Mouse (Mus musculus): ENCODE results near the gene Timmdc1. TPM values are rescaled to one million over a fixed set of nuclear protein-coding genes. Genes with fewer than 3 reads are reported as not detected.
A peak's percentile ranks its signal among the peaks of the same experiment; 100 is the strongest.

Timmdc1 gene
- total RNA-seq, 1 experiment from 2014 or later, result 11.9 TPM

DNA sequence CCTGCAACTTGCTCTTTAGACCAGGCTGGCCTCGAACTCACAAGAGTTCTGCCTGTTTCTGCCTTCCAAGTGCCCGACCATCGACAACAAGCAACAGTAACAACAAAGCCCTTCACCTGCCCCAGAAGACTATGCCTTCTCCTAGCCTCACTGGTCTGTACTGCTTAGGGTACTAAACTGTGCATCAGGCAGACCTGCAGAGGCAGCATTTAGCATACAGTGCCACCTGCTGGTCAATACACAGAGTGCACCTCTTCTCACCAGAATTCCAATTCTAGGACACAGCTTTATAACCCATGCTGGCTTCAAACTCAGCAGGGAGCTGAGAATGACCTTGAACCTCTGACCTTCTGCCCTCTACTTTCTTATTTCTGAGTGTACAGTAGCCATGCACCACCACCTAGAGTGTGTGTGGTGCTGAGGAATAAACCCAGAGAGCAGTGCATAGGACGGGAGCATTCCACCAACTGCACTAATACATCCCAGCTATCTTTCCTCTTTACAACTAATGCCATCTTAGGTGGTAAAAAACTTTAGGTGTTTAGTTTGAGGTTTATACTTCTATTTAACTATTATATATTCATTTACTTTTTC lies 16.3 kb downstream of the Timmdc1 start:
- ATAC-seq (replicated peaks; ENCODE audit: insufficient number of reproducible peaks, low FRiP score, low TSS enrichment, poor library complexity, severe bottlenecking), result peak; percentile 90

DNA sequence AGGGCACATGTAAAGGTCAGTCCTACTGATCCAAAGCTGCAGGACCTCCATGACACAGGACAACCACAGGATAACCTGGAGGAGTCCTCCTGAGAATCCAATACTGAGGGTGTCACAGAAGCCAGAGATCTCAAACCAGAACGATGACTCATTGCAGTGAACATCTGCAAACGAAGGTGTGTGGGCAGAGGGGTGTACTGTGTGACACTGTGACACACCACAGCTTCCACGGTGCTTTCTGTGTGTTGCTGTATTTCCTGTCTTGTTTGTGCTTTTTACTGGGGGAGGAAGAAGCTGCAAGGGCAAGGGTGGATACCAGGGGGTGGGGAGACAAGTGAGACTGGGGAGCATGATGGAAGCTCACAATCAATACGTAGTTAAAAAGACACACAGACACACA lies 18.9 kb downstream of the Timmdc1 start:
- no peak for ATAC-seq (replicated peaks; ENCODE audit: insufficient number of reproducible peaks, low FRiP score, low TSS enrichment, poor library complexity, severe bottlenecking)

DNA sequence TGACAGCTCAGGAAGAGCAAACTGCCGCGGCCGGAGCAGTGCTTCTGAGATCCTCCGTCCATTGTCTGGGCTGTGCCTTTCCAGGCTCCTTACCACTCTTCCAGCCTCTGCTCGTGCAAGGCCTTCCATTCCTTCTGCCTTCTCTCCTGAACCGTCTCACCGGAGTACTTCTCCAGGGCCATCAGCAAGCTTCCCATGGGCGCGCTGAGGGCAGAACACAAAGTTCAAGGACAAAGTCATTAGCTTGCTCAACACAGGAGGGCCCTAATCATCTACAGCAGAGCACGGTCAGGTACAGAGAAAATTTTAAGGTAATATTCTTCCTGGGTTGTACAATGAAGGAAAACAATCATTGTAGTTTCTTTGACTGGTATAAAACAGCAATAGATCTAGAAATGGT lies 20.0 kb downstream of the Timmdc1 start:
- no peak for ATAC-seq (replicated peaks; ENCODE audit: insufficient number of reproducible peaks, low FRiP score, low TSS enrichment, poor library complexity, severe bottlenecking)

DNA sequence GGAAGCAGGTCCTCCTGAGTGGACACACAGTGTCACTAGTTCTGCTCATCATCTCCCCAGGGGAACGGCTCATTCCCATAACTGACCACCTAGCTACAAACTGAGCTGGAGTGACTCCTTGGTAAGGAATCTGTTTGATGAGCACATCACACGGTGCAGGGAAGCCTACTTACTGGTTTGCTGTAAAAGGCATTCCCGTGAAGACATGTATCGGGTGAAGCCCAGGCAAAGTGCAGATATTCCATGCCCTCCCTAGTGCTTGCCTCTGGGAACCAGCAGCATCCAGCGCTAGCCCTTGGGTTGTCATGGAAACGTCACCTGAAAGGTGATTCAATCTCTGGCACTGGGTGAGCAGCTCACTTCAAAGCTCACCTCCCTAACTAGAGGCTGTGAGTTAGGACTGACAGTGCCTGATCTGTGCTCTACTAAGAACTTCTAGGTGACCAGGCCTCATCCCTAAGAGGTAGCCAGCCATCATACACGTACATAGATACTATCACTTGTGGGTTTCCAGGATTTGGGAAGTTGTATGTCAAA lies 25.8 kb downstream of the Timmdc1 start:
- ATAC-seq (replicated peaks; ENCODE audit: insufficient number of reproducible peaks, low FRiP score, low TSS enrichment, poor library complexity, severe bottlenecking), result no peak

GRCm38 (mm10) chr16:38493890-38494289 lies 28.6 kb downstream of the Timmdc1 start:
- ATAC-seq (replicated peaks; ENCODE audit: insufficient number of reproducible peaks, low FRiP score, low TSS enrichment, poor library complexity, severe bottlenecking), result no peak

GRCm38 (mm10) chr16:38492551-38492950 lies 29.9 kb downstream of the Timmdc1 start:
- no peak for ATAC-seq (replicated peaks; ENCODE audit: insufficient number of reproducible peaks, low FRiP score, low TSS enrichment, poor library complexity, severe bottlenecking)

- peak; percentile 42 for ATAC-seq (replicated peaks; ENCODE audit: insufficient number of reproducible peaks, low FRiP score, low TSS enrichment, poor library complexity, severe bottlenecking)
Observed at GRCm38 (mm10) chr16:38483582-38484309, 38.7 kb downstream of the Timmdc1 start.

- peak; percentile 29; the same call in 1 of the 2 replicates for ATAC-seq (replicated peaks; ENCODE audit: insufficient number of reproducible peaks, low FRiP score, low TSS enrichment, poor library complexity, severe bottlenecking)
Observed at GRCm38 (mm10) chr16:38482780-38483562, 39.5 kb downstream of the Timmdc1 start.

GRCm38 (mm10) chr16:38481327-38481726 lies 41.1 kb downstream of the Timmdc1 start:
- ATAC-seq (replicated peaks; ENCODE audit: insufficient number of reproducible peaks, low FRiP score, low TSS enrichment, poor library complexity, severe bottlenecking), result no peak

DNA sequence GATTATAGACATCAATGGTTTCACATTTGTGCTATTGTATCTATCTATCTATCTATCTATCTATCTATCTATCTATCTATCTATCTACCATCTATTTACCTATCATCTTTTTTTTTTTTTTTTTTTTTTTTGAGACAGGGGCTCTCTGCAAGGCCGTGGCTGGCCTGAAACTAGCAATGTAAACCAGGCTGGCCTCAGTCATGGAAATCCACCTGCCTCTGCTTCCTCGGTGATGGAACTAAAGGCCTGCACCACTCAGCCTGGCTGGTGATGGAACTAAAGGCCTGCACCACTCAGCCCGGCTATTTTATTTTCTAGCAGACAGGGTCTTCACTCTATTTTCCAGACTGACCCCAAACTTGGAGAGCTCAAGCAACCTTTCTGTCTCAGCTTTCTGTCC lies 44.2 kb downstream of the Timmdc1 start:
- ATAC-seq (replicated peaks; ENCODE audit: insufficient number of reproducible peaks, low FRiP score, low TSS enrichment, poor library complexity, severe bottlenecking), result no peak

DNA sequence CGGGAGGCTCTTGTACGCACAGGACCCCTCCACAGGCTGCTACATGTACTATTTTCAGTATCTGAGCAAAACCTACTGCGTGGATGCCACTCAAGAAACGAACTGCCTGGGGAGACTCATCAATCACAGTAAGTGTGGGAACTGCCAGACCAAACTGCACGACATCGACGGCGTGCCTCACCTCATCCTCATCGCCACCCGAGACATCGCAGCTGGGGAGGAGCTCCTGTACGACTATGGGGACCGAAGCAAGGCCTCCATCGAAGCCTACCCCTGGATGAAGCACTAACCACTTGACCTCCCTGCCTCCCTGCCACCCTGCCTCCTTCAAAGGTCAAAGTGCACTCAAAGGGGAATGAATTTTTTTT lies 45.2 kb downstream of the Timmdc1 start:
- ATAC-seq (replicated peaks; ENCODE audit: insufficient number of reproducible peaks, low FRiP score, low TSS enrichment, poor library complexity, severe bottlenecking), result 0 out of 2 replicates have a peak, but pooled peaks have one; percentile 5

DNA sequence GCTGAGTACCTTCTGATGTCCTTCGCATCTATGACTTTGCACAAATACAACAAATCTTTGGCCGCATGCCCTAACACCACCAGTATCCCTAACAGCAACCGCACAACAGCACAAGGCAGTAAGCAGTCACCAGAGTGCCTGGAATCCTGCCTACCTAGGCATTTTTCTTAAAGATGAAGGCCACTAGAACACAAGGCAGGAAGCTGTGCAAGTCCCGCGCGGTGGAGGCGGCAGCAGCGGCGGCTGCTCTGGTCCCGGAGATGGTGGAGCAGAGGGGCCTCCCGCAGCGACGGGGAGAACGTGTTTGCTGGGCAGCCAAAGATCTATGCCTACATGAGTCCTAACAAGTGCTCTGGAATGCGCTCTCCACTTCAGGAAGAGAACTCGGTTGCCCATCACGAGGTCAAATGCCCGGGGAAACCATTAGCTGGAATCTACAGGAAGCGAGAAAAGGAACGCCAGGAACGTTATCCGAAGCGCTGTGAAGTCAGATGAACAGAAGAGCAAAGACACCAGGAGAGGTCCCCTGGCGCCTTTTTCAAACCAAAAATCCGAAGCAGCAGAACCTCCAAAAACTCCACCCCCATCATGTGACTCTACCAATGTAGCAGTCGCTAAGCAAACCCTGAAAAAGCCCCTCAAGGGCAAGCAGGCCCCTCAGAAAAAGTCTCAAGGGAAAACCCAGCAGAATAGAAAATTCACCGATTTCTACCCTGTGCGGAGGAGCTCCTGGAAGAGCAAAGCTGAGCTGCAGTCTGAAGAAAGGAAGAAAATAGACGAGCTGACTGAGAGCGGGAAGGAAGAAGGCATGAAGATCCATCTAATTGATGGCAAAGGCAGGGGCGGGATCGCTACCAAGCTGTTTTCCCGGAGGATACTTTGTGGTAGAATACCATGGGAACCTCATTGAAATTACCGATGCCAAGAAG lies 45.9 kb downstream of the Timmdc1 start:
- ATAC-seq (replicated peaks; ENCODE audit: insufficient number of reproducible peaks, low FRiP score, low TSS enrichment, poor library complexity, severe bottlenecking), result peak; percentile 54

DNA sequence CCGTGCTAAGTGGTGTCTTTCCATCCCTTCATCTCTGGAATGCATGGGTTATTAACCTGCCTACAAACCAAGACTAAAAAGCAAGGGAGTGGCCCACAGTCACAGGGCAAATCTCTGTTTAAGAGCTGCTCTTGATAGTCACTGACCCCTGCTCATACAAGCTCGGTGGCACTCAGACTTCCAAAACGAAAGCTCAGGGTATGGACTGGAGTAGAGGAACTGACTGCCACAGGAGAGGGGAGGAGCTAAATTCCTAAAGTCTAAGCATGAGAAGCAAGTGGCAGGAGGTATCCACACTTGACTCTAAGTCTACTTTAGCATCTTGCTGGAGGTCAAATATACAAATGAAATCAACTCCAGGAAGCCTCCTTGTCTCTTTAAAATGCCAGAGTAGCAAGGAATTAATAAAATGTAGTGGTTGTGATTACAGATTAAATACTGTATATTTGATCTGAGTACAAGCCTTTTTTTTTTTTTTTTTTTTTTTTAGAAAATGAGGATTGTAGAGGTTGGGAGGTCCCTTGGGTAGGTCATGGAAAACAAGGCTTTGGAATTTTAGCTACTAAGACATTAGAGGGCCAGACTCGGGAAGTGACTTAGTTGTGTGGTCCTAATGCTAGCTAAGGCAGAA lies 46.7 kb downstream of the Timmdc1 start:
- no peak; the same call in 1 of the 2 replicates for ATAC-seq (replicated peaks; ENCODE audit: insufficient number of reproducible peaks, low FRiP score, low TSS enrichment, poor library complexity, severe bottlenecking)

- ATAC-seq (replicated peaks; ENCODE audit: insufficient number of reproducible peaks, low FRiP score, low TSS enrichment, poor library complexity, severe bottlenecking), result no peak
Observed at GRCm38 (mm10) chr16:38474677-38475286, 47.7 kb downstream of the Timmdc1 start.

GRCm38 (mm10) chr16:38473661-38474060 lies 48.8 kb downstream of the Timmdc1 start:
- no peak for ATAC-seq (replicated peaks; ENCODE audit: insufficient number of reproducible peaks, low FRiP score, low TSS enrichment, poor library complexity, severe bottlenecking)

DNA sequence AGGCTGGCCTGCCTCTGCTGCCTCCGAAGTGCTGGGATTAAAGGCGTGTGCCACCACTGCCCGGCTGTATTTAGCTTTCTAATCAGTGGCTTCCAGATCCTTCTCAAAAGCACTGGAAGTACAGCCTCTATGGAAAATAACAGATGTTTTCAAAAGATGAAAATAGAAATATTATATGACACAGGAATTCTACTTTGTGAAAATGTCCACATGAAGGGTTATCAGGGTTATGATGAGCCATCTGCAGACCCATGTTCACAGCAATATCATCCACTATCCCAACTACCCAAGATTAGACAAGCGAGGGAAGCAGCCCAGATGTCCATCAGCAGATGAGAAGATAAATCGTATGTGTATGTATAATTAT lies 50.0 kb downstream of the Timmdc1 start:
- no peak for ATAC-seq (replicated peaks; ENCODE audit: insufficient number of reproducible peaks, low FRiP score, low TSS enrichment, poor library complexity, severe bottlenecking)

GRCm38 (mm10) chr16:38471697-38472506 lies 50.6 kb downstream of the Timmdc1 start:
- no peak for ATAC-seq (replicated peaks; ENCODE audit: insufficient number of reproducible peaks, low FRiP score, low TSS enrichment, poor library complexity, severe bottlenecking)

All from monocyte, adult 5-6 weeks (primary cell).